Mouse (Mus musculus): Measurements from ENCODE around the gene Gcsam.

GRCm38 (mm10) chr16:45610267-45610666, at the start of gene Gcsam:
- no peak for TF ChIP-seq CTCF (conservative IDR thresholded peaks at IDR 0.05 in 1 of 2, IDR thresholded peaks at IDR 0.05 in 1 of 2; ENCODE audit: low read depth in 2 of 2, low read length in 2 of 2)
- TF ChIP-seq USF1 (IDR thresholded peaks at IDR 0.05; ENCODE audit: low read depth, low read length), result no peak
- TF ChIP-seq EP300 (IDR thresholded peaks at IDR 0.05; ENCODE audit: low read length), result no peak
- TF ChIP-seq E2F4 (IDR thresholded peaks at IDR 0.05; ENCODE audit: insufficient replicate concordance, low read depth, low read length), result no peak
- no peak for TF ChIP-seq NRF1 (IDR thresholded peaks at IDR 0.05; ENCODE audit: low read depth, low read length)
- no peak for TF ChIP-seq POLR2A (IDR thresholded peaks at IDR 0.05; ENCODE audit: low read depth, low read length)
- no peak for TF ChIP-seq MYC (IDR thresholded peaks at IDR 0.05; ENCODE audit: low read depth, low read length)
- no peak for TF ChIP-seq CHD2 (IDR thresholded peaks at IDR 0.05; ENCODE audit: low read length)
